8 mouse cellular contexts compared by ENCODE assay signal in genomic region chr2:30753219-30753618, GRCm38 (mm10). TPM values are rescaled to one million over a fixed set of nuclear protein-coding genes. Genes with fewer than 3 reads are reported as not detected.
DNase-seq lines count a peak whose midpoint lies in the region; ATAC-seq and TF ChIP-seq lines count a peak whose summit lies in the region.

No protein-coding gene starts in this region.

- no peak for TF ChIP-seq EP300 in ES-Bruce4 (IDR thresholded peaks at IDR 0.05; ENCODE audit: insufficient read depth, low read depth, low read length)
- TF ChIP-seq EP300 in liver, postnatal 0 days (IDR thresholded peaks at IDR 0.05; ENCODE audit: low read depth): 0 out of 2 replicates have a peak, but pooled peaks have one; percentile 9

- no peak overlapping the region for H3K27ac ChIP-seq in ES-Bruce4 (ENCODE audit: insufficient read depth, low read length)
- peak overlapping the region; percentile 81 for H3K27ac ChIP-seq in gastrocnemius, adult 2 months
- peak overlapping the region; percentile 41 for H3K27ac ChIP-seq in intestine, embryonic 15.5 days
- no peak overlapping the region for H3K27ac ChIP-seq in liver, postnatal 0 days (ENCODE audit: low read depth)

- peak; percentile 80 for ATAC-seq in intestine, embryonic 15.5 days
- peak; percentile 43; the same call in 1 of the 2 replicates for ATAC-seq in liver, postnatal 0 days

- peak overlapping the region; percentile 24; the same call in 1 of the 2 replicates for H3K9ac ChIP-seq in ES-Bruce4 (ENCODE audit: low read depth, poor library complexity, severe bottlenecking)
- peak overlapping the region; percentile 30; the same call in 1 of the 2 replicates for H3K9ac ChIP-seq in intestine, embryonic 15.5 days
- H3K9ac ChIP-seq in liver, postnatal 0 days (replicated peaks): no peak overlapping the region

- DNase-seq in adipocyte (ENCODE audit: low spot score): peak; percentile 56
- peak; percentile 88 for DNase-seq in gastrocnemius, adult 2 months
- DNase-seq in liver, postnatal 0 days: peak; percentile 36
- peak; percentile 72 to 83 for DNase-seq in urinary bladder, postnatal 4 days (ENCODE audit: low spot score in 2 of 2)
- DNase-seq in B cell, adult 2 months: no peak
- no peak for DNase-seq in cerebellum, adult 11 months

- peak overlapping the region; percentile 6; the same call in 1 of the 2 replicates for H3K4me2 ChIP-seq in intestine, embryonic 15.5 days (replicated peaks)
- H3K4me2 ChIP-seq in liver, postnatal 0 days (ENCODE audit: low read depth, low read length): no peak overlapping the region

- peaks cover 12% of the 10 kb centered on the region for H3K4me1 ChIP-seq in ES-Bruce4 (ENCODE audit: control insufficient read depth, insufficient read depth, low read length)
- peaks cover 12% of the 10 kb centered on the region for H3K4me1 ChIP-seq in intestine, embryonic 15.5 days (replicated peaks)
- no peaks in the 10 kb centered on the region for H3K4me1 ChIP-seq in liver, postnatal 0 days (ENCODE audit: insufficient read depth)

- TF ChIP-seq POLR2A in ES-Bruce4 (IDR thresholded peaks at IDR 0.05; ENCODE audit: insufficient read depth, low read length): no peak

- no peaks in the 10 kb centered on the region for H3K27me3 ChIP-seq in ES-Bruce4 (ENCODE audit: control insufficient read depth, insufficient read depth, low read length, poor library complexity, severe bottlenecking)
- H3K27me3 ChIP-seq in intestine, embryonic 15.5 days (replicated peaks): no peaks in the 10 kb centered on the region
- no peaks in the 10 kb centered on the region for H3K27me3 ChIP-seq in liver, postnatal 0 days (ENCODE audit: insufficient read depth, low read length)

- no peaks in the 10 kb centered on the region for H3K36me3 ChIP-seq in ES-Bruce4 (ENCODE audit: control insufficient read depth, insufficient read depth, low read length, poor library complexity, severe bottlenecking)
- no peaks in the 10 kb centered on the region for H3K36me3 ChIP-seq in intestine, embryonic 15.5 days
- H3K36me3 ChIP-seq in liver, postnatal 0 days (replicated peaks; ENCODE audit: insufficient read depth, low read length): no peaks in the 10 kb centered on the region

- intact Hi-C loops in gastrocnemius, adult 2 months (cut with DNase I): no loop called here

- WGBS in intestine, embryonic 15.5 days: 24% methylated on average over 18 of the region's 18 CpGs
- WGBS in liver, postnatal 0 days (ENCODE audit: insufficient replicate concordance): 37% methylated on average over 18 of the region's 18 CpGs

- no peak overlapping the region for H3K4me3 ChIP-seq in ES-Bruce4 (ENCODE audit: low read depth, low read length)
- H3K4me3 ChIP-seq in gastrocnemius, adult 2 months: no peak overlapping the region
- no peak overlapping the region for H3K4me3 ChIP-seq in intestine, embryonic 15.5 days (replicated peaks)
- no peak overlapping the region for H3K4me3 ChIP-seq in liver, postnatal 0 days (ENCODE audit: low read depth, low read length)

- TF ChIP-seq CTCF in ES-Bruce4 (IDR thresholded peaks at IDR 0.05; ENCODE audit: low read depth, low read length): no peak
- TF ChIP-seq CTCF in gastrocnemius, adult 2 months (IDR thresholded peaks at IDR 0.05): no peak
- no peak for TF ChIP-seq CTCF in liver, postnatal 0 days (IDR thresholded peaks at IDR 0.05; ENCODE audit: low read depth)

- 0 out of 2 replicates have a peak, but pooled peaks cover 4% of the 10 kb centered on the region for H3K9me3 ChIP-seq in ES-Bruce4 (replicated peaks; ENCODE audit: control insufficient read depth, insufficient read depth, low read length, poor library complexity, severe bottlenecking)
- no peaks in the 10 kb centered on the region for H3K9me3 ChIP-seq in intestine, embryonic 15.5 days
- no peaks in the 10 kb centered on the region for H3K9me3 ChIP-seq in liver, postnatal 0 days (ENCODE audit: low read length)

RNA-seq across cellular contexts. Expression of gene 1700001O22Rik, which starts 50.2 kb away (rescaled TPM):
- 2.2 and 2.4 TPM in 2 replicates for polyA plus RNA-seq in ES-Bruce4 (2011; ENCODE audit: insufficient read depth, insufficient read length, low read depth, missing spikeins)
- total RNA-seq in gastrocnemius, adult 2 months (2021): 10 to 100 TPM in 1 of 2 experiments, under 1 TPM in 1; 0.33 to 22.0 TPM
- 1.1 and 1.8 TPM in 2 replicates for polyA plus RNA-seq in intestine, embryonic 15.5 days (2015; fragmentation: Nextera tagmentation; extraction: Ambion mirVana)
- not detected in 2 replicates for polyA plus RNA-seq in liver, postnatal 0 days (2015; fragmentation: Nextera tagmentation; extraction: Ambion mirVana)

RNA-seq across cellular contexts. Expression of gene Ntmt1, which starts 54.4 kb away (rescaled TPM):
- polyA plus RNA-seq in ES-Bruce4 (2011; ENCODE audit: insufficient read depth, insufficient read length, low read depth, missing spikeins): 42.6 and 46.3 TPM in 2 replicates
- total RNA-seq in gastrocnemius, adult 2 months (2021): 10 to 100 TPM; 14.3 to 15.6 TPM
- polyA plus RNA-seq in intestine, embryonic 15.5 days (2015; fragmentation: Nextera tagmentation; extraction: Ambion mirVana): 84.5 and 85.4 TPM in 2 replicates
- polyA plus RNA-seq in liver, postnatal 0 days (2015; fragmentation: Nextera tagmentation; extraction: Ambion mirVana): 27.8 and 30.2 TPM in 2 replicates

Comparison
In these comparisons a context has a peak if more than half of its experiments do, and no peak if none do; other contexts are left out.
1. H3K27ac ChIP-seq: peak in gastrocnemius, adult 2 months (single experiment) and intestine, embryonic 15.5 days (single experiment); none in ES-Bruce4 (single experiment) and liver, postnatal 0 days (single experiment).
2. DNase-seq: peak in adipocyte (single experiment), gastrocnemius, adult 2 months (single experiment), liver, postnatal 0 days (single experiment) and urinary bladder, postnatal 4 days (2 of 2); none in B cell, adult 2 months (0 of 2) and cerebellum, adult 11 months (single experiment).